Mouse (Mus musculus) intestine, embryonic 15.5 days (tissue): ENCODE data around the gene Ptpn7. TPM values are rescaled to one million over a fixed set of nuclear protein-coding genes. Genes with fewer than 3 reads are reported as not detected.
A peak's percentile ranks its signal among the peaks of the same experiment; 100 is the strongest.

Experiments used
- ATAC-seq: fragments of 200-750 bp; cut with Nextera tagmentation; 2 replicates; pipeline ENCODE4 v1.8.0; 2017; ENCODE audit warnings: moderate TSS enrichment, moderate library complexity
- H3K27ac ChIP-seq: fragments of 300-500 bp; sonication (generic); 2 replicates; pipeline ENCODE4 v1.5.1; 2015; ENCODE audit warnings: mild to moderate bottlenecking, inconsistent platforms
- H3K27me3 ChIP-seq: fragments of 300-500 bp; sonication (generic); replicated peaks from 2 replicates; pipeline ENCODE4 v1.6.1; 2015; ENCODE audit warnings: inconsistent platforms
- H3K36me3 ChIP-seq: fragments of 300-500 bp; sonication (generic); 2 replicates; pipeline ENCODE4 v1.6.1; 2015; ENCODE audit warnings: inconsistent platforms
- H3K4me1 ChIP-seq: fragments of 300-500 bp; sonication (generic); replicated peaks from 2 replicates; pipeline ENCODE4 v1.6.1; 2015; ENCODE audit warnings: inconsistent platforms
- H3K4me2 ChIP-seq: fragments of 300-500 bp; sonication (generic); replicated peaks from 2 replicates; pipeline ENCODE4 v1.6.1; 2015; ENCODE audit warnings: mild to moderate bottlenecking, inconsistent platforms
- H3K4me3 ChIP-seq: fragments of 300-500 bp; sonication (generic); replicated peaks from 2 replicates; pipeline ENCODE4 v1.5.1; 2015; ENCODE audit warnings: inconsistent platforms
- H3K9ac ChIP-seq: fragments of 300-500 bp; sonication (generic); 2 replicates; pipeline ENCODE4 v1.6.1; 2015; ENCODE audit warnings: inconsistent platforms
- H3K9me3 ChIP-seq: fragments of 300-500 bp; sonication (generic); 2 replicates; pipeline ENCODE4 v1.6.1; 2016; ENCODE audit warnings: inconsistent platforms
- WGBS: fragments of 180-500 bp; shearing (Covaris S2); methylation state at CpG from one replicate; pipeline ENCODE4 v1.1.7; 2015; 5-methylcytosine and 5-hydroxymethylcytosine counted together
- polyA plus RNA-seq: library from polyadenylated mRNA; unstranded; fragments of >200 nt; fragmentation: Nextera tagmentation; extraction: Ambion mirVana; gene quantifications from 2 replicates; pipeline ENCODE4 v1.2.1, GENCODE M21; 2015

The Ptpn7 gene
- 2.0 TPM in 2 replicates for polyA plus RNA-seq

DNA sequence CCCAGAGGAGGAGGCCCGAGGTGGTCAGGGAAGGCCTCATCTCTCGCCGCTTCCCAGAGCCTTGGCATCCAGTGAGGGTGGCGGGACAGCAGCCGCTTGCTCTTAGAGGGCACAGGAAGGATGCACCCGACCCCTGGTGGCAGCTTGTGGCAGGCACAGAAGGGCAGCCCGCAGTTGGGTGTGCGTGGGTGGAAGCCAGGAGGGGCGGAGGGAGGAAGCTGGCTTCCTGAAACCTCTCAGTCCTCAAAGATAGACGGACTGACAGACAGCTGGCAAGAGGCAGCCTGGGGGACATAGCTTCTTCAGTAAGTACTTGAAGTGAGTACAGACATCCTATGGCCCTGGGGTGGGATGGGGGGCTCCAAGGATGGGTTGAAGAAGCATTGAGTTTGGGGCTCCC is at the start of gene Ptpn7:
TSS of gene Ptpn7 (plus strand) at position 228 of the 400 bp plus-strand sequence.
- Histone ChIP-seq H3K27me3 (peaks cover 9% of the 10 kb centered on the region; the same call in 1 of the 2 replicates), H3K4me3 (no peak within 1 kb of the TSS), H3K36me3 (no peaks in the 10 kb centered on the region), H3K4me1 (0 out of 2 replicates have a peak, but pooled peaks cover 14% of the 10 kb centered on the region), H3K9ac (no peak within 1 kb of the TSS), H3K27ac (no peak within 1 kb of the TSS), H3K4me2 (0 out of 2 replicates have a peak within 1 kb of the TSS, but pooled peaks have one; percentile 3), H3K9me3 (no peaks in the 10 kb centered on the region)
- 38% methylated on average over 10 of the region's 10 CpGs for WGBS
- peak; percentile 56; the same call in 1 of the 2 replicates for ATAC-seq

DNA sequence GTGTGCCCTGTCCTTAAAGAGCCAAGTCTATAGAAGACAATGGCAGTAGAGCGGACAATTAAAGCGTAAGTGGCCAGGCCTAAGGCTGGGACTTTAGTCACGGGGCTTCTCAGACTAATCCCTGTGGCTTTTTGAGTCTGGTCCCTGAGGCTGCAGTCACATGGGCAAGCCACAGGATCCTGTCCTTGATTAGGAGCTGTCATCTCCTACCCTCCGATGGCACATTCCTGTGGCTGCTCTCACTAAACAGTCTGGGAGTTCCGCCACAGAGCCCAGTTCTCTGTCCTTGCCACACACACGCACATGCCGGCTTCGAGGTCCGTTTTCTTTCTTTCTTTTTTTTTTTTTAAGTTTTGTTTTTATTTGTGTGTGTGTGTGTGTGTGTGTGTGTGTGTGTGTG is 49.0 kb upstream of the Ptpn7 start:
- H3K4me3 ChIP-seq: no peak overlapping the region
- no peak overlapping the region for H3K4me2 ChIP-seq
- no peak overlapping the region for H3K9ac ChIP-seq
- H3K27ac ChIP-seq: no peak overlapping the region
- no peaks in the 10 kb centered on the region for H3K36me3 ChIP-seq
- peaks cover 30% of the 10 kb centered on the region for H3K27me3 ChIP-seq
- no peak for ATAC-seq
- no peaks in the 10 kb centered on the region for H3K9me3 ChIP-seq
- H3K4me1 ChIP-seq: 0 out of 2 replicates have a peak, but pooled peaks cover 4% of the 10 kb centered on the region
- 77% methylated on average over 9 of the region's 9 CpGs for WGBS

DNA sequence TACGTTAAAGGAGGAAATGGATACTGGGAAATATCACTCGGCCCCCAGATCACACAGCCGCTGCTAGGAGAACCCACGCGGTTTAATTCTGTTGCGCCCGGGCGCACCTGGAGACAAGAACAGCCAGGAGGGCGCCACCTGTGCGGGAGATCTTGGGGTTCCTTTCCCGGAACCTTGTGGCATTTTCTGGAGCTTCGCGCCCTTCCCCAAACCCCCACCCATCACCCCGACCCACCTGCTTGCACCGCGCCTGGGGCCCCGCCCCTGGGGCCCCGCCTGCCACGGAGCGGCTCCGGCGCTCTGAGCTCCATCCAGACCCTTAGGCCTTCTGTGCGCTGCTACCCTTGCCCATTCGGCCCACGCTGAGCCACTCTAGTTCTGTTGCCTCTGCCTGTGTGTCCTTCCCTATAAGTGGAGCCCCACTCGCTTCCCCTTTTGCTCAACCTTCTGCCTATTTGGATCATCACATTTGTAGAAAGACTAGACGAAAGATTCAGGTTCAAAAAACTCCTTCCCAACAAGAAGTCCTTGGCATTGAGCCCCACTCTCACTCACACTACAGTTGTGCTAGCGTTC is 47.1 kb upstream of the Ptpn7 start:
- H3K9ac ChIP-seq: no peak overlapping the region
- no peak for ATAC-seq
- no peaks in the 10 kb centered on the region for H3K9me3 ChIP-seq
- no peak overlapping the region for H3K27ac ChIP-seq
- peaks cover 30% of the 10 kb centered on the region for H3K27me3 ChIP-seq
- H3K4me1 ChIP-seq: 0 out of 2 replicates have a peak, but pooled peaks cover 4% of the 10 kb centered on the region
- 12% methylated on average over 28 of the region's 28 CpGs for whole genome bisulfite sequencing
- peak overlapping the region; percentile 45 for H3K4me2 ChIP-seq
- no peaks in the 10 kb centered on the region for H3K36me3 ChIP-seq
- peak overlapping the region; percentile 16 for H3K4me3 ChIP-seq

DNA sequence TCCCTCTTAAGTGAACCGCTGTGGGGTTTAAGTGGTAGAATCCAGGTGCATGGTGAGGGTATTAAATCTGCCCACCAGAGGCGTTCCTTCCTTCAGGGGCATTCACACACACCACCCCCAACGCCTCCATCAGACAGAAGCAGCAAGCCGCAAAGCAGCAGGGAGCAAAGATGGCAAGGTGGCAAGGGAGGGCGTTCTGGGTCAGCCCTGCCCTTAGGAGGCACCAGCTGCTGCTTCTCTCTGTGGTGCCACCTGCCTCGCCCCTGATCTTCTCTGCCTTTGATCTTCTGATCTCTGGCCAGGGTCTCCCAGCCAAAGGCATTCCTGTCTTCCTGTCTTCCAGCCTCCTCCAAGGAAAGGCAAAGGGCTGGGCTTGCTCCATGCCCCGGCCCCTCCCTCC is 46.5 kb upstream of the Ptpn7 start:
- H3K27me3 ChIP-seq: peaks cover 30% of the 10 kb centered on the region
- WGBS: 27% methylated on average over 7 of the region's 7 CpGs
- H3K27ac ChIP-seq: no peak overlapping the region
- no peak overlapping the region for H3K4me3 ChIP-seq
- no peaks in the 10 kb centered on the region for H3K36me3 ChIP-seq
- H3K9me3 ChIP-seq: no peaks in the 10 kb centered on the region
- H3K4me2 ChIP-seq: no peak overlapping the region
- H3K9ac ChIP-seq: no peak overlapping the region
- ATAC-seq: no peak
- 0 out of 2 replicates have a peak, but pooled peaks cover 4% of the 10 kb centered on the region for H3K4me1 ChIP-seq

DNA sequence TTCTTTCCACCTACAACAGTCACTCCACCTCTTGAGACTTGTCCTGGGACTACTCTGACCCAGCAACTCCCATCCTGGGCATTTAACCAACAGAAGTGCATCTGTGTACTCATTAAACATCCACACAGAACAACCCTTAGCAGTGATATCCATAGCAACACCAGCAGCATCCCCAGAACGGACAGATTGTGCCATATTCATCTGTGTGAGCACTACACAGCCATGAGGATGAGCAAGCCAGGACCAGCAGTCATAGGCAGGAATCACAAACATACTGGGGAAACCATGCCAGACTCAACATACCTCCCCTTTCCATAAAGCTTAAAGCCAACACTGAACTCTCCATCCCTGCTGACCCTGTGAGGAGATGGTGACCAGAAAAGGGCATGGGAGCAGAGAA is 45.1 kb upstream of the Ptpn7 start:
- Histone ChIP-seq H3K4me1 (0 out of 2 replicates have a peak, but pooled peaks cover 4% of the 10 kb centered on the region), H3K27ac (no peak overlapping the region), H3K27me3 (peaks cover 30% of the 10 kb centered on the region), H3K4me3 (no peak overlapping the region), H3K36me3 (no peaks in the 10 kb centered on the region), H3K4me2 (no peak overlapping the region), H3K9me3 (no peaks in the 10 kb centered on the region), H3K9ac (no peak overlapping the region)
- WGBS: 60% methylated on average over 1 of the region's 1 CpGs
- ATAC-seq: no peak

DNA sequence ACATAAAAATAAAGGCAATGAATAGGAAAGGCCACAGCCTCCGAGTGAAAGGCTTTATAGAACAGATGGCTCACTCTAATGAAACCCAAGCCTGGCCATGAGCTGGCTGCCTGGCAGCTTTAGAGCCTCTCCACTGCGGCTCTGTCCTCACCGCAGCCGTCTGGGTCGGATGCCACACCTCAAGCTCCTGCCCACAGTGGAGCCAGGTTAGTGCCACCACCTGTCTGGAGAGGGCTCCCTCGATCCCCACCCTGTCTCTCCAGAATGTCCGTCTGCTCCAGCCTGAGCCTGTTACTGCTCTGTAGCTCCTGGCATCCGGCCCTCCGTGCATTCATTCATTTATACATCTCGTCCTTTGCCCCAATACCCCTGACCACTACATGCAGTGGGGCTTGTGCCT is 42.9 kb upstream of the Ptpn7 start:
- Histone ChIP-seq H3K27ac (no peak overlapping the region), H3K4me2 (no peak overlapping the region), H3K27me3 (peaks cover 23% of the 10 kb centered on the region), H3K9ac (no peak overlapping the region), H3K36me3 (no peaks in the 10 kb centered on the region), H3K4me1 (0 out of 2 replicates have a peak, but pooled peaks cover 4% of the 10 kb centered on the region), H3K9me3 (no peaks in the 10 kb centered on the region), H3K4me3 (no peak overlapping the region)
- WGBS: 80% methylated on average over 10 of the region's 10 CpGs
- no peak for ATAC-seq

DNA sequence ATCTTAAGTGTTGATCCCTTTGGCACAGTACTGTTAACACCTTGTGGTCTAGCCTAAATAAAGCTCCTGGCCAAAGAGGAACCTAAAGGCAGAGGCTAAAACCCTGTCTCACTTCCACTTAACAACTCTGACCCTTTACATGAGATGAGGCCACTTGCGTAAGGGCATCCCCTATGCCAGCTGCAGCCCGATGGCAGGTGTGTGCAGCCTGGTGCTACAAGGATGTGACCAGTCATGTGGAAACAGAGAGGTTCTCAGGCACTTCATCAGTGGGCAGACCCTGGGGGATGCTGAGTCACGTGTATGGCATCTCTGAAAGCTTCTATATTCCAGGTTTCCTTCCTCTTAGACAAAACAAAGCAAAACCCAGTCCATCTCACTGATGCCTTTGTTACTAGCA is 41.6 kb upstream of the Ptpn7 start:
- 82% methylated on average over 3 of the region's 3 CpGs for WGBS
- peaks cover 11% of the 10 kb centered on the region for H3K27me3 ChIP-seq
- no peaks in the 10 kb centered on the region for H3K36me3 ChIP-seq
- H3K4me2 ChIP-seq: no peak overlapping the region
- H3K9ac ChIP-seq: no peak overlapping the region
- H3K27ac ChIP-seq: no peak overlapping the region
- no peaks in the 10 kb centered on the region for H3K4me1 ChIP-seq
- ATAC-seq: no peak
- H3K4me3 ChIP-seq: no peak overlapping the region
- no peaks in the 10 kb centered on the region for H3K9me3 ChIP-seq

DNA sequence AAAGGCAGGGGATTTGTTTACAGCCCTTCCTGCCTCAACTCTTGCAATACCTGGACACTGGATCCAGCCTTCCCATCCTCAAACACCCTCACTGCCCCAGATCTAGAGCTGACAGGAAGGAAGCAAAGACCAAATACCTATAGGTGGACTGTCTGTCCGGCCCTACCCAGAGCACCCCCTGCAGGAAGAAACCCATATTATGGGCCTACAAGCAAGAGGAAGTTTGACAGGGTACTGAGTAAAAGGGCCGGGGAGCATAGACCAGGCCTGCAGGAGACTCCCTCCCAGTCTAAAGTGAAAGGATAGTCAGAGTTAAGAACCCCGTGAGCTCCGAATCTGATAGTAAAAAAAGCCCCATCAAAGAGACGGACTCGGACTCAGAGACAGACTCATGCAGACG is 37.8 kb upstream of the Ptpn7 start:
- Histone ChIP-seq H3K36me3 (no peaks in the 10 kb centered on the region), H3K4me1 (no peaks in the 10 kb centered on the region), H3K4me3 (no peak overlapping the region), H3K27me3 (no peaks in the 10 kb centered on the region), H3K4me2 (no peak overlapping the region), H3K27ac (no peak overlapping the region), H3K9ac (no peak overlapping the region), H3K9me3 (no peaks in the 10 kb centered on the region)
- 66% methylated on average over 7 of the region's 7 CpGs for WGBS
- ATAC-seq: no peak

DNA sequence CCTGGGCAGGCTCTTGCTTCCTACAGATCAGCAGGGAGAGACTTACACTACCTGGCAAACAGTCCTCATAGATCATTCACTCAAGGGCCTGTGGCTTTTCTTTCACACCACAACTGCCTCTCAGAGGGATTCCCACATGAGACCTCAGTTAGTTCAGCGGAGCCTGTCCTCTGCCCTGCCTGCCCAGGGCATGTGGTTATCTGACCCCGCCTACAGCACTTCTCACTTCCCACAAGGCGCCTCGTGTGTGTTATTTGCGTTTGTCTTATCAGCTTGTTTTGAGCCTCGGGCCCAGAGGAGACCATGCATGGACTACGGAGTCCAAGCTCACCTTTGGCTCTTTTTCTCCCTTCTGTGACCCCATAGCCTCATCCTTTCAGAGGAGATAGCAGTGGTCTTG is 37.3 kb upstream of the Ptpn7 start:
- no peak for ATAC-seq

DNA sequence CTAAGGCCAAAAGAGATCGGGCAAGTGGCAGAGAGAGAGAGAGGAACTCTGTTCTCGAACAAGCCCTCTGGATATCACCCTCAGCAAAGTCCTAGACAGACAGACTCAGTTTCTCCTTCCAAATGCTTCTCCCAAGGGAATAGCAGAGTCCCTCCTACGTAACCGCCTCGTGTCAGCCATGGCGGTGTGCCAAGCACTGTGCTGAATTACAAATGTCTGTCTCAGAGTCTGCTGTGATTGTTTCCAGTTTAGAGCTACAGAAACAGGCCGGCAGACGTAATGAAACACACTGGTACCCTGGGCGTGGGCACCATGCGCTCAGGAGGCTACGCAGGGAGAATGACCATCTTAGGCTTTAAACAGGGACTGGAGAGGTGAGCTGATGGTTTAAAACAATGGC is 36.2 kb upstream of the Ptpn7 start:
- no peak overlapping the region for H3K27ac ChIP-seq
- no peak for ATAC-seq
- no peak overlapping the region for H3K4me3 ChIP-seq
- no peaks in the 10 kb centered on the region; the same call in 1 of the 2 replicates for H3K27me3 ChIP-seq
- H3K9ac ChIP-seq: no peak overlapping the region
- no peaks in the 10 kb centered on the region for H3K9me3 ChIP-seq
- no peaks in the 10 kb centered on the region for H3K4me1 ChIP-seq
- 74% methylated on average over 11 of the region's 11 CpGs for whole genome bisulfite sequencing
- no peak overlapping the region for H3K4me2 ChIP-seq
- H3K36me3 ChIP-seq: no peaks in the 10 kb centered on the region

More for the DNA sequence above, 37.3 kb upstream of the Ptpn7 start:
- WGBS: 24% methylated on average over 7 of the region's 7 CpGs
- H3K4me3 ChIP-seq: no peak overlapping the region
- H3K9ac ChIP-seq: no peak overlapping the region
- no peaks in the 10 kb centered on the region for H3K4me1 ChIP-seq
- H3K27ac ChIP-seq: no peak overlapping the region
- no peaks in the 10 kb centered on the region for H3K36me3 ChIP-seq
- no peaks in the 10 kb centered on the region for H3K9me3 ChIP-seq
- H3K27me3 ChIP-seq: no peaks in the 10 kb centered on the region; the same call in 1 of the 2 replicates
- H3K4me2 ChIP-seq: no peak overlapping the region

DNA sequence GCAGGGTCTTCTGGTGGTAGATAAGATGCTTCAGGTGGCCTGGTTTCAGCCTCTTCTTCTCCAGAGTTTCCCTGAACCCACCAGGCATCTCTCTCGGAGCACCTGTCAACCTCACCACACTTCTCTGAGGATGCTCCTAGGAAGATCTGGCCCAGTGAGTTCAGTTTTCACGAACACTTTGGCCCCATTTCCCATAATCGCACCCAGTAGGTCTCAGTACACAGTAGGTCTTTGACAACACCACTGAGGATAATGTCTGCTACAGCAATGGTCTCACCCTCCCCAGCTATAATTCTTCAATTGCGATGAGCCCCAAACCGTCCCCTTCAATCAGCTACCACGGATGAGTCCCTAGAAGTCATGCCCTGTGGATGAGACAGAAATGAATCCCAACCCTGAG is 35.1 kb upstream of the Ptpn7 start:
- no peak overlapping the region for H3K27ac ChIP-seq
- WGBS: 91% methylated on average over 6 of the region's 6 CpGs
- H3K9me3 ChIP-seq: no peaks in the 10 kb centered on the region
- no peak overlapping the region for H3K4me3 ChIP-seq
- H3K4me2 ChIP-seq: no peak overlapping the region
- ATAC-seq: no peak
- H3K36me3 ChIP-seq: no peaks in the 10 kb centered on the region
- H3K4me1 ChIP-seq: no peaks in the 10 kb centered on the region
- peaks cover 2% of the 10 kb centered on the region; the same call in 1 of the 2 replicates for H3K27me3 ChIP-seq
- H3K9ac ChIP-seq: no peak overlapping the region

DNA sequence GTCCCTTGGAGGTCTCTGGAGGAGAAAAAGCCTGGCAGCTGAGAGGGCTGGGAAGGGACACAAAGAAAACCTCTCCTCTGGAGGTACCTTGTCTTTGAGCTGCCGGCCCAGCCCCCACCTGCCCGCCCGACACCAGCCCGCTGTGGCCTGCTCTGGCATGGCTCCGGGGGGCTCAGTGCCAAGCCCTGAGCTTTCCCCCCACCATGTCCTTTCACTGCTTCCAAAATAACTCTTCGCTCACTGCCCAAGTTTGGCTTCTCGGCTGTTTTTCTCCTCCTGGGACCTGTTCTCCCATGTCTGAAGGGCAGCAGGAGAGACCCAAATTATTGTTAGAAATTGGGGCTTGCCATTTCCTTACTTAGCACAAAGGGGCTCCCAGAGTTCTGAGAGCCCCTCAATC is 34.1 kb upstream of the Ptpn7 start:
- Histone ChIP-seq H3K27ac (no peak overlapping the region), H3K4me2 (no peak overlapping the region), H3K9ac (no peak overlapping the region), H3K27me3 (peaks cover 8% of the 10 kb centered on the region), H3K9me3 (no peaks in the 10 kb centered on the region), H3K4me3 (no peak overlapping the region), H3K36me3 (no peaks in the 10 kb centered on the region), H3K4me1 (no peaks in the 10 kb centered on the region)
- 89% methylated on average over 7 of the region's 7 CpGs for WGBS
- no peak for ATAC-seq

DNA sequence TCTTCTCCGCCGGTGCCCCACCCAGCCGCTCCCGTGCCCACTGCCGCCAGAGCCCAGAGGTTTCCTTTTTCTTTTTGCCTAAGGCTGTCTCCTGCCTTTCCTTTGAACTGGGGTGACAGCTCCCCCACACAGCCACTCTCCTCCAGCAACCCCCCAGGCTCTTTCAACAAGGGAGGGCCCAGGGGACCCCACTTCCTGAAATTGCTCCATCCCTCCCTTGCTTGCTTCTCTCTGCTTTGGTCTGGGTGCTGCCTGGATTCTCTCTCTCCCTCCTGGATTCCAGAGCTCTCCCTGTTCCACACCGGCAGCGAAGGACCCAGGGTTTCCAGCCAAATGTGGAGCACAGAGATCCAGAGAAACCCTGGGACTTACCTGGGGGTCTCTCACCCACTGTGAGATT is 32.1 kb upstream of the Ptpn7 start:
- Histone ChIP-seq H3K4me3 (no peak overlapping the region), H3K9ac (no peak overlapping the region), H3K27ac (no peak overlapping the region), H3K36me3 (no peaks in the 10 kb centered on the region), H3K27me3 (peaks cover 26% of the 10 kb centered on the region), H3K4me1 (peaks cover 7% of the 10 kb centered on the region), H3K9me3 (no peaks in the 10 kb centered on the region), H3K4me2 (no peak overlapping the region)
- WGBS: 62% methylated on average over 7 of the region's 7 CpGs
- no peak for ATAC-seq
